Mouse (Mus musculus): Measurements from ENCODE around the gene Fndc5. TPM values are rescaled to one million over a fixed set of nuclear protein-coding genes. Genes with fewer than 3 reads are reported as not detected.

Gene Fndc5
- polyA plus RNA-seq, 1 experiment from 2014 or later: 7.0 TPM

GRCm38 (mm10) chr4:129142439-129143045, 5.7 kb downstream of the Fndc5 start:
- Histone ChIP-seq H3K9ac (no peak overlapping the region), H3K36me3 (replicated peaks) (no peaks in the 10 kb centered on the region), H3K9me3 (no peaks in the 10 kb centered on the region), H3K4me3 (no peak overlapping the region), H3K4me2 (no peak overlapping the region), H3K27ac (no peak overlapping the region), H3K4me1 (peaks cover 29% of the 10 kb centered on the region), H3K27me3 (replicated peaks) (peaks cover 5% of the 10 kb centered on the region)
- 79% methylated on average over 11 of the region's 11 CpGs for WGBS
- ATAC-seq (replicated peaks): no peak

- no peak overlapping the region for H3K4me2 ChIP-seq
- no peaks in the 10 kb centered on the region for H3K36me3 ChIP-seq (replicated peaks)
- H3K4me3 ChIP-seq: no peak overlapping the region
- H3K9me3 ChIP-seq: no peaks in the 10 kb centered on the region
- H3K27ac ChIP-seq: no peak overlapping the region
- ATAC-seq (replicated peaks): no peak
- no peaks in the 10 kb centered on the region for H3K27me3 ChIP-seq (replicated peaks)
- no peak overlapping the region for H3K9ac ChIP-seq
- 88% methylated on average over 5 of the region's 5 CpGs for WGBS
- H3K4me1 ChIP-seq: peaks cover 29% of the 10 kb centered on the region
Observed at GRCm38 (mm10) chr4:129143509-129143908, 6.7 kb downstream of the Fndc5 start.

- peaks cover 31% of the 10 kb centered on the region for H3K4me1 ChIP-seq
- H3K27ac ChIP-seq: peak overlapping the region; percentile 70
- H3K9me3 ChIP-seq: no peaks in the 10 kb centered on the region
- peaks cover 2% of the 10 kb centered on the region; the same call in 1 of the 2 replicates for H3K36me3 ChIP-seq (replicated peaks)
- no peaks in the 10 kb centered on the region for H3K27me3 ChIP-seq (replicated peaks)
- H3K4me2 ChIP-seq: no peak overlapping the region
- H3K4me3 ChIP-seq: no peak overlapping the region
- no peak overlapping the region for H3K9ac ChIP-seq
- ATAC-seq (replicated peaks): peak; percentile 67; the same call in 1 of the 2 replicates
- 49% methylated on average over 16 of the region's 16 CpGs for WGBS
Observed at GRCm38 (mm10) chr4:129144401-129145367, 7.9 kb downstream of the Fndc5 start.

- WGBS: 71% methylated on average over 4 of the region's 4 CpGs
- H3K27me3 ChIP-seq (replicated peaks): no peaks in the 10 kb centered on the region
- no peaks in the 10 kb centered on the region for H3K9me3 ChIP-seq
- H3K9ac ChIP-seq: no peak overlapping the region
- no peak overlapping the region for H3K4me2 ChIP-seq
- H3K4me3 ChIP-seq: no peak overlapping the region
- H3K36me3 ChIP-seq (replicated peaks): peaks cover 6% of the 10 kb centered on the region; the same call in 1 of the 2 replicates
- H3K4me1 ChIP-seq: peaks cover 31% of the 10 kb centered on the region
- peak overlapping the region; percentile 70 for H3K27ac ChIP-seq
- no peak for ATAC-seq (replicated peaks)
Observed at GRCm38 (mm10) chr4:129145411-129145810, 8.6 kb downstream of the Fndc5 start.

DNA sequence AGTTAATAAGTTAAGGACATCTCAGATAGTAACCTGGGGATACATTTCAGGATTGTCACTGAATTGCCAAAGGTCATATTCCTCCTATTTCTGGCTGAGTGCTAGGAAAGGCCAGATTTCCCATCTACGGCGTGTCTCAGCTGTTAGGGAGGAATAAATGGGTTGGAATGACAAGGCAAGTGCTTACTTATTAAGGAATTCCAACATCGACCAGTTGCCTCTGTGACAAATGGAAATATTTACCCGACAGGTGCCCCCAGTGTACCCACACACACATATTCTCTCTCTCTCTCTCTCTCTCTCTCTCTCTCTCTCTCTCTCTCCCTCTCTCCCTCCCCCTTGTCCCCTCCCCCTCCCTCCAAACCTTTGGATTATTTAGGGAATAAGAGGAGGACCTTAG, 9.1 kb downstream of the Fndc5 start:
- H3K9ac ChIP-seq: no peak overlapping the region
- WGBS: 79% methylated on average over 4 of the region's 4 CpGs
- H3K4me1 ChIP-seq: peaks cover 31% of the 10 kb centered on the region
- ATAC-seq (replicated peaks): no peak
- no peaks in the 10 kb centered on the region for H3K27me3 ChIP-seq (replicated peaks)
- no peak overlapping the region for H3K27ac ChIP-seq
- peaks cover 6% of the 10 kb centered on the region; the same call in 1 of the 2 replicates for H3K36me3 ChIP-seq (replicated peaks)
- no peak overlapping the region for H3K4me3 ChIP-seq
- H3K9me3 ChIP-seq: no peaks in the 10 kb centered on the region
- no peak overlapping the region for H3K4me2 ChIP-seq

DNA sequence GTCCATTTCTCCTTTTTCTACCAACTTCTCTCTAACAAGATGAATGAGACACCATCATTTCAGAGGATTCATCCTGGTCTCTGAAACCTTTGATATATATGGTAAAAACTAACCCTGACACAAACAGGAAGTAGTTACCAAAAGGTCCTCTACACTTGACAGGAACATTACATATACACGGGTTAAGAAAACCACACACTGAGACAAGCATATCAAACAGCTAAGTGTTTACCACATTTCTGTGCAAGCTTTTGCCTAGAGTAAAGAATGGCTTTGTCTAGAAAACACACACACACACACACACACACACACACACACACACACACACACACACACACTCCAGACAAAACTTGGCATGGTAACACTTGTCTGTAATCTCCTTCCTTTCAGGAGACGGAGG, 9.6 kb downstream of the Fndc5 start:
- 51% methylated on average over 2 of the region's 2 CpGs for WGBS
- H3K9ac ChIP-seq: no peak overlapping the region
- no peak overlapping the region for H3K4me3 ChIP-seq
- no peak overlapping the region for H3K4me2 ChIP-seq
- ATAC-seq (replicated peaks): no peak
- H3K9me3 ChIP-seq: no peaks in the 10 kb centered on the region
- H3K27ac ChIP-seq: no peak overlapping the region
- peaks cover 30% of the 10 kb centered on the region for H3K4me1 ChIP-seq
- peaks cover 6% of the 10 kb centered on the region; the same call in 1 of the 2 replicates for H3K36me3 ChIP-seq (replicated peaks)
- no peaks in the 10 kb centered on the region for H3K27me3 ChIP-seq (replicated peaks)

- Histone ChIP-seq H3K4me1 (peaks cover 21% of the 10 kb centered on the region), H3K4me2 (no peak overlapping the region)
- no peak for ATAC-seq (replicated peaks)
Observed at GRCm38 (mm10) chr4:129147552-129148103, 10.8 kb downstream of the Fndc5 start.

GRCm38 (mm10) chr4:129149321-129149720, 12.5 kb downstream of the Fndc5 start:
- Histone ChIP-seq H3K4me2 (no peak overlapping the region), H3K4me1 (peaks cover 15% of the 10 kb centered on the region), H3K9me3 (no peaks in the 10 kb centered on the region), H3K9ac (no peak overlapping the region), H3K4me3 (no peak overlapping the region), H3K36me3 (replicated peaks) (peaks cover 20% of the 10 kb centered on the region; the same call in 1 of the 2 replicates), H3K27me3 (replicated peaks) (no peaks in the 10 kb centered on the region), H3K27ac (no peak overlapping the region)
- ATAC-seq (replicated peaks): no peak
- 74% methylated on average over 1 of the region's 1 CpGs for WGBS

More at GRCm38 (mm10) chr4:129147552-129148103, 10.8 kb downstream of the Fndc5 start:
- 0 out of 2 replicates have a peak overlapping the region, but pooled peaks have one; percentile 3 for H3K27ac ChIP-seq
- H3K4me3 ChIP-seq: no peak overlapping the region
- no peak overlapping the region for H3K9ac ChIP-seq
- 86% methylated on average over 13 of the region's 13 CpGs for WGBS
- no peaks in the 10 kb centered on the region for H3K9me3 ChIP-seq
- no peaks in the 10 kb centered on the region for H3K27me3 ChIP-seq (replicated peaks)
- H3K36me3 ChIP-seq (replicated peaks): peaks cover 14% of the 10 kb centered on the region; the same call in 1 of the 2 replicates

DNA sequence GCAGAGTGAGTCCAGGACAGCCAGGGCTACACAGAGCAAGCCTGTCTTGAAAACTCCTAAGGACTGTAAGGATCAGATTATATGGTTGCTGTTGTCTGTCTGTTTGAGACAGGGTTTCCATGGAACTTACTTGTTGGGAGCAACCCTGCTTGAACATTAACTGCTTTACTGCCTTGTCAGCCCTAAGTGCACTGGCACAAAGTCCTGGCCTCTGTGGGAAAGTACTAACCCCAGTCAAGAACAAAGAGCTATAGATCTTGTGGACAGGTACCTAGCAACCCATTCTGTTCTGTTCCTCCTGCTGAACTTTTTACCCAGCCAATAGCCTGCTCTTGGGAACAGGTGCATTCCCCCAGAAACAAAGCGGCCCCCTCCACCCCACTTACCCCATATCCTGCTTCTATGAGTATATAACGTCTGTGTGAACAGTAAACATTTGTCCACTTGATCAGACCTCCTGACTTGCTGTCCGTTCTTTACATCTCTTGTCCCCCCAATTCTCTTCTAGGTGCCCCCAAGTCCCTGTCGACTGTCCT, 14.5 kb downstream of the Fndc5 start:
- no peak for ATAC-seq (replicated peaks)
- WGBS: 94% methylated on average over 4 of the region's 4 CpGs
- Histone ChIP-seq H3K36me3 (replicated peaks) (peaks cover 27% of the 10 kb centered on the region; the same call in 1 of the 2 replicates), H3K27me3 (replicated peaks) (no peaks in the 10 kb centered on the region), H3K4me2 (no peak overlapping the region), H3K9ac (no peak overlapping the region), H3K4me3 (no peak overlapping the region), H3K9me3 (no peaks in the 10 kb centered on the region), H3K4me1 (peaks cover 3% of the 10 kb centered on the region), H3K27ac (no peak overlapping the region)

GRCm38 (mm10) chr4:129157541-129157940, 20.7 kb downstream of the Fndc5 start:
- no peak for ATAC-seq (replicated peaks)

GRCm38 (mm10) chr4:129158549-129158948, 21.8 kb downstream of the Fndc5 start:
- Histone ChIP-seq H3K4me3 (no peak overlapping the region), H3K9ac (no peak overlapping the region), H3K4me2 (no peak overlapping the region), H3K27ac (no peak overlapping the region), H3K9me3 (no peaks in the 10 kb centered on the region), H3K4me1 (no peaks in the 10 kb centered on the region), H3K27me3 (replicated peaks) (no peaks in the 10 kb centered on the region), H3K36me3 (replicated peaks) (peaks cover 11% of the 10 kb centered on the region; the same call in 1 of the 2 replicates)
- no peak for ATAC-seq (replicated peaks)
- WGBS: 69% methylated on average over 3 of the region's 3 CpGs

More at GRCm38 (mm10) chr4:129157541-129157940, 20.7 kb downstream of the Fndc5 start:
- Histone ChIP-seq H3K4me3 (no peak overlapping the region), H3K27ac (no peak overlapping the region), H3K4me2 (no peak overlapping the region), H3K9ac (no peak overlapping the region), H3K27me3 (replicated peaks) (no peaks in the 10 kb centered on the region), H3K9me3 (no peaks in the 10 kb centered on the region), H3K4me1 (no peaks in the 10 kb centered on the region), H3K36me3 (replicated peaks) (peaks cover 14% of the 10 kb centered on the region; the same call in 1 of the 2 replicates)
- 88% methylated on average over 5 of the region's 5 CpGs for WGBS

DNA sequence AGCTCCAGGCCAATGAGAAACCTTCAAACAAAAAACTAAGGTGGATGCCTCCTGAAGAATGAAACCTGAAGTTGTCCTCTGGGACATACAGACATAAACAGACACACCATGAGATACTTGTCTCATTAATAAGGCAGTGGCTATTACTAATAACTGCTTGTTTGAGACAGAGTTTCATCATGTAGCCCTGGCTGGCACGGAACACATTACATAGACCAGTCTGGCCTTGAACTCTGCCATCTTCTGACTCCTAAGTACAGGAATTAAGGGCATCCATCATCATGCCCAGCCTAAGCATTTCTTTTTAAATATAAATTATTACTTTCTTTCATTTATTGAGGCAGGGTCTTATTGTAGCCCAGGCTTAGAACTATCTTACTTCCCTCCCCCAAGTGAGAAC, 24.3 kb downstream of the Fndc5 start:
- Histone ChIP-seq H3K4me1 (no peaks in the 10 kb centered on the region), H3K4me2 (no peak overlapping the region), H3K9me3 (no peaks in the 10 kb centered on the region), H3K4me3 (no peak overlapping the region), H3K27me3 (replicated peaks) (no peaks in the 10 kb centered on the region), H3K9ac (no peak overlapping the region), H3K36me3 (replicated peaks) (peaks cover 9% of the 10 kb centered on the region; the same call in 1 of the 2 replicates), H3K27ac (no peak overlapping the region)
- WGBS: 100% methylated on average over 1 of the region's 1 CpGs
- ATAC-seq (replicated peaks): no peak
